Mouse (Mus musculus) right cerebral cortex, postnatal 14 days (tissue): ENCODE data around the gene Gimap4.

Experiments
- DNase-seq: peaks from one replicate; pipeline ENCODE4 v3.0.0; 2022

Gimap4 gene

DNA sequence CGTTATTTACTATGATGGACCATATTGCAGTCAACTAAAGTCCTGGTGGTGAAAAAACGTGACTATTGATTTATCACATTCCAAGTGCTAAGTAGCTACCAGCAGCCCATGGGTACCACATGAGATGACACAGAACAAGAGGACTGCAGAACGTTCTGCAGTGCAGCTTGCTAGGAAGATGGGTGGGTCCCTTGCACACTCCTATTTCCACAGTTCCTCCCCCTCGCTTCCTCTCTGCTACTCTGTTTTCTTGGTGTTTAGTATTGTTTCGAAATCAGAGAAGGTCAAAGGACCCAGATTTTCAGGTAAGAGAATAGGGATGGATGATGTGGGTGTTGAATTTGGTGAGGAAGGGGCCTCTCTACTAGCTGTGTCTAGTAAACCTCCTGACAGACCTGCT, at the start of gene Gimap4:
Gimap4 (plus strand) TSS at position 231 of the 400 bp plus-strand sequence.
- no peak for DNase-seq

DNA sequence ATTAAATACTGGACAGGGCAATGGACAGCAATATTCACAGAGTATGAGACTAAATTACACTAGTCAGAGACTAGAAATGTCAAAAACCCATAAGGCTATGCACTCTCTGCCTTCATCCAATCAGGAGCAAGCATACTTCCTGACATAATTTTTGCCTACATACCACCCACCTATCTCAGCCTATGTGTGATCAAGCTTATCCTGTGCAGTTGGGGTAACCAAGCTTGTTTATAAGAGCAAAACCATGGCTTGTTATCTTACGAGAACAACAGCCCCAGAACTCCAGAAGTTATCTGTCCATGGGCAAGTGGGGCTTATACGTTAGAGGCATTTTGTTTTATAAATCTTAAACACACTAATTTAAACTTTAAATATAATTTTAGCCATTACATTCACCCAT, 49.2 kb upstream of the Gimap4 start:
- no peak for DNase-seq

DNA sequence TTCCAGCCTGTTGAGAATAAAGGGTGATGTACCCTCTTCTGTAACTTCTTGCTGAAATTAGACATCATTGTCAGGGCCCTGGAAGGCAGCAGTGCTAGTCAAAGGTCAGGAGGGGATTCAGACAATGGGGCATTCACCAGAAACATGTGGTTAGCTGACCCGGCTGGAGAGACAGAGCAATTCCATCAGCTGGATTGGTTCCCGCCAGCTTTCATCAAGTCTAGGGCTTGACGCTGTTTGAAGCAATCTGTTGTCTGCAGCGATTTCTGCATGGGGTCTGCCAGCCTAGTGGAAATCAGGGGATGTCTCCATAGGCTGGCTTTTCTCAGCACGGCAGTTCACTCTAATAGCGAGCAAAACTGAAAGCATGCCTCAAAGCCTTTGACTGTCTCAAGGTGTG, 47.8 kb upstream of the Gimap4 start:
- no peak for DNase-seq

GRCm38 (mm10) chr6:48637811-48638500, 46.4 kb upstream of the Gimap4 start:
- no peak for DNase-seq

DNA sequence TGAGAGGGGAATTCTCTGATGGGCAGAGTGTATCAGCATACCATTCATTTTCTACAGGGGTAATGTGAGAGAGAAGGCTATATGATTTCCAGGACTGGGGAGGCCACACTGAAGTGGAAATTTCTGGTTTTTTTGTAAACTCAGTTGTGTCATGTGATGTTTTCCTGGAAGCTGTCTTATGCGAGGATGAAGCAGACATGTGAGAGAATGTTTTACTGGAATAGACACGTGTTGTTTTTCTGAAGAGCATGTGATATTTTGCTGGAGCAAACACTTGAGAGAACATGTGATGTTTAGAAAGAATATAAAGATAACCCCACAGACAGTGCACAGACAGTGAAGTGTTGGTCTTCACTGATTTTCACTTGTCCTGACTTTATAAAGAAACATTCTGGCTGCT, 45.8 kb upstream of the Gimap4 start:
- DNase-seq, result no peak

- no peak for DNase-seq
These were observed 43.0 kb upstream of the Gimap4 start for GRCm38 (mm10) chr6:48641391-48641790.

DNA sequence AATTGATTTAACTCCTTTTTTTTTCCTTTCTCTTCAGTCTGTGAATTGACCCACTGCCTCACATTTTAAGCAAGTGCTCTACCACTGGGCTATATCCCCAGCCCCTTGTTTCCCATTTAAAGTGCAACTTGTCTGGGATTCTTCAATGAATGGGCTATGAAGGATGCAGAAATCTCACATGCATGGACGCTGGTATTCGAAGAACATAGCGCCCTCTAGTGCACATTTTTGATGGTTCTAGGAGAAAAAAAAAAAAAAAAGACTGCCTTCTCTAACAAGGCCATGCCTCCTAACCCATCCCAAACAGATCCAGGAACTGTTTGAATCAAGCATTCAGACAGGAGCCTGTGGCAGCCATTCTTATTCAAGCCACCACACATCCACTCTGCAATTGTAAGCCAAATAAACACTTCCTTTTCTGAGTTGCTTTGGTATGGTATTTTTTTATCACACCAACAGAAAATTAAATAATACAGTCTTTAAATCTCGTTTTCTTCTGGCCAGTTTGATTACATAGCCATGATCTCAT, 41.5 kb upstream of the Gimap4 start:
- no peak for DNase-seq

DNA sequence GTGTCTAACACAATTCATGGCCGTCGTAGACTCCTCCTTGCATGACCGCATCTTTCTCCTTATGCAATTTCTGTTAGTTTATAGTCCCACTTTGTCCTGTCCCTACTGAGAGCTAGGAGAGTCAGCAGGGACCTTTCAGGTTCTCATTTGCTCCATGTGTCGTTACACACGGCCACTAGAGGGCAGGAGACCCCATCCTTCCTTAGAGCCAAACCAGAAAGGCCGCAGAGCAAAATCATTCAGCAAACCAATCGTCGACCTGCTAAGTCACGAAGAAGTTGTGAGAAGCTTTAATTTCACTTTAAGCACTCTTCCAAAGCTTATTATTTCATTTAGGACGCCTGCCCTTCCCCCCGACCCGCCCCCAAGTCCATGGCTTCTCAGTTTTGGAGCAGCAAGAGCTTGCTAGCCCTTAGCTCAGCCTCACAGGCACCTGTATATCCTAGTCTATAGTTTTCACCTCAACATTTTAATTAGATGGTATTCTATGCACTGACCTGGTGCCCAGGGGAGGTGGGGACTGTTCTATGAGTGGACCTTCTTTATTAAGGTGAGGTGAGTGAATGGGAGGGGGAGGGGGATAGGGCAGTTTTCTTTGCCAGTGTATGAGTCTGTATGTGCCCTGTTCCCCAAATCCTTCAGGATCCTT, 38.6 kb upstream of the Gimap4 start:
- DNase-seq, result peak; percentile 76

DNA sequence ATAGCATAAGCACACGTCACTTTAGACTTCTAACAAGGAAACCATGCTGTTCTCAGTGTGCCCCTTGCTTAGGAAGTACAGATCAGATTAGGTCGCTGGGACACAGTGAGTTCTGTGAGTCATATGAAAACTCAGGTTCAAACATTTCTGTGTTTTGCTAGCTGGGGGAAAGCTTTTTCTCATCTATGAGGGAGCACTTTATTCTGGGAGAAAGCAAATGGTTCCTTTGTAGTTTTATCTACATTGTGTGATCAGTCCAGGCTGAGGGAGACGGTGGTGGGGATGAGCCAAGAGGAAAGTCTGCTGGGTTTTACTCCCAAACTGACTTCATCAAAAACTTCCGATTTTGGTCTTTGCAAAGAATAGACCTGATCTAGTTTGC, 38.0 kb upstream of the Gimap4 start:
- no peak for DNase-seq

- no peak for DNase-seq
These were observed 37.4 kb upstream of the Gimap4 start, which contains the start of gene Gimap8 for GRCm38 (mm10) chr6:48646995-48647394. Gene Gimap8, plus strand, starts transcription at chr6:48647234.

DNA sequence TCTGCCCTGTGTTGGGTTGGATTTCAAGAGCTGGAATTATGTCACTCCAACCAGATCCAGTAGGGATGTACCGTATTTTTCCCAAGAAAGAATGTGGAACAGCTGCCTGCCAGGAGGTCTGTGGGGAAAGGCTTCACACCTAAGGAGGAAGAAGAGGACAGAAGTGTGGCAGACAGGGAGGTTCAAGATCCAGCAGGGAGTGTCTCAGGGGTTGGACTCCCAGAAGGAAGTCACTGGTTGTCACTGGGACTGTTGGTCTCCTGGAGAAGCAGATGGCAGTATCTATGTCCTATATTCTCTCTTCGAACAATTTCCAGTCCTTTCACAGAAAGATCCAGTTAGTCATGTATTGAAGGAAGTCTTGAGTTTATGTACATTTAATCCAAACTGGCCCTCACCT, 36.7 kb upstream of the Gimap4 start:
- no peak for DNase-seq

- DNase-seq, result no peak
These were observed 35.6 kb upstream of the Gimap4 start for GRCm38 (mm10) chr6:48648779-48649178.

GRCm38 (mm10) chr6:48650041-48650440, 34.3 kb upstream of the Gimap4 start:
- no peak for DNase-seq

DNA sequence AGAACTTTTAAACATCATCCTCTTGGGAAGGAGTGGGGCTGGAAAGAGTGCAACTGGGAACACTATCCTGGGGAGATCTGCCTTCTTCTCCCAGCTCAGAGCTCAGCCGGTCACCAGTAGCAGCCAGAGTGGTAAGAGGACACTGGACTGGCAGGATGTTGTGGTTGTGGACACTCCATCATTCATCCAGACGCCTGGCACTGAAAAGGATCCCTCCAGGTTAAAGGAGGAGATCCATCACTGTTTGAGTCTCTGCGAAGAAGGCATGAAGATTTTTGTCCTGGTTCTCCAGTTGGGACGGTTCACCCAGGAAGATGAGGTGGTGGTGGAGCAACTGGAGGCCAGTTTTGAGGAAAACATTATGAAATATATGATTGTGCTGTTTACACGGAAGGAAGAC, 25.6 kb upstream of the Gimap4 start:
- no peak for DNase-seq

DNA sequence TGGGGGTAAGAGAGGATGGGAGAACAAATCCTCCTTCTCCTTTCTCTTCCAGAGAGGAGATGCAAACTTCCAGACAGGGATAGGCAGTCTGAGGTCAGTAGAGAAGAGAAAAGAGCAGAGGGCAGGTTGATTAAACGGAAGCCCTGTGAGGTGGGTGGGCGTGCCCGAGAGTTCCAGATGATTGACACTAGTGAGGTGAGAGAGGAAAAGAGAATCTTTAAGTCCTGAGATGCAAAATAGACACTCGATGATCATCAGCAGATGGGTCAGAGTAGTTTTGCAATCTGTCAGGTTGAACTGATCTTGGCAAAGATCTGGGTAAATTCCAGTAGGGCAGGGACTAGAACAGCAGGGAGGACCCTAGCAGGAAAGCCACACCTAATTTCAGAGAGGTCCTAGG, 19.6 kb upstream of the Gimap4 start:
- DNase-seq, result no peak

DNA sequence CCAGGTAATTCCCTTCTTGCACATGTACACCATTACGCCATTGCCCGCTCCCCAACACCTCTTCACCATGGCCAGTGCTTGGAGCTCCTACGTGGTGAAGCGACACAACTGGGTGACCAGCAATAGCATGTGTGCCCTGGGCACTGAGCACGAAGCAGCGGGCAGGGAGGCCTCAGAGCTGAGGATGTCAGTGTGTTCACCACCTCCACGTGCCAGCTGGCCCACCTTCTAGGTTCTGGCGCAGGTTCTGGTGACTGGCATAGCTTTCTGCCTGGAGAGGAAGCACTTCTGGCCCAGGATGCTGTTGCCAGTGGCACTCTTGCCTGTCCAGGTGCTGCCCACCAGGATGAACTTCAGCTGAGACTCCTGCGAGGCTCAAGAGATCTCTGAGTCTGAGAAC, 18.9 kb upstream of the Gimap4 start:
- no peak for DNase-seq

DNA sequence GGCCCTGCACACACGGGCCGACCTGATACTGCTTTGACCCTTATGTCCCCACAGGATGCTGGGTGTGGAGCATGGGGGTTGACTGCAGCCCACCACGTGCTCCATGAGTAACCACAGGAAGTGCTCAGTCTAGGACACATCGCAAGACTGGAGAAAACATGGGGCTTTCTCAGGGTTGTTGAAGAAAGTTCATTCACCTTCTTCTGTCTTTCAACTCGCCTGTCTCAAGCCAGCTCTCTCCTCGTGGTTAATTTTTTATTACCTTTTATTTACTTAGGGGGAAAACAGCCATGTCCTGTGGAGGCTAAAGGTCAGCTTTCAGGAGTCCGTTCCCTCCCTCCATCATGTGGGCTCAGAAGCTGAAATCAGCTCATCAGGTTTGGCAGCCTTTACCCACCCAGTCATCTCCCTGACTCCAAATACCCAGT, 18.2 kb upstream of the Gimap4 start:
- no peak for DNase-seq

- DNase-seq, result no peak
These were observed 16.3 kb upstream of the Gimap4 start for GRCm38 (mm10) chr6:48668022-48668421.

DNA sequence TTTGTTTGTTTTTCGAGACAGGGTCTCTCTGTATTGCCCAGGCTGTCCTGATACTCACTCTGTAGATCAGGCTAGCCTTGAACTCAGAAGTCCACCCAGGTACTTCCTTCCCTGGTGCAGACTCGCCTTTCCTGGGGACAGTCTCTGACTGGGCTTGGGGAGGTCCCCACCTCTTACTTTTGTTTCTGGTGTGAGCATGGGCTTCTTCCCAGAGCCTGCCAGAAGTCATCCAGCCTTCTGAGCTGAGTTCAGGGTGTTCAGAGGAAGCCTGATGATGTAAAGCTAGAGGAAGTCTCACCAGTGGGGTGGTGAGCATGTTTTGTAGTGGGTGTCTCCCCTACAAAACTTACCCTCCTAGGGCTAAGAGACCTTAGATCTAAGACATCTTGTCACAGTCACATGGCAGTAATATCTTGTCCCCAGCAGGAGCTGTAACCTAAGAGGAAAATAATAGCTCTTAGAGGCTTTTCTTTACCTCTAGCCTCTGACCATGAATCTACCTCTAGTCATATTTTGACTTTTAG, 14.8 kb upstream of the Gimap4 start:
- no peak for DNase-seq

- DNase-seq, result no peak
These were observed 9.9 kb upstream of the Gimap4 start for GRCm38 (mm10) chr6:48674291-48675058.

- no peak for DNase-seq
These were observed 8.9 kb upstream of the Gimap4 start for GRCm38 (mm10) chr6:48675400-48675930.

- no peak for DNase-seq
These were observed 8.2 kb upstream of the Gimap4 start, which contains the start of gene Gimap9 for GRCm38 (mm10) chr6:48675931-48676859. Gene Gimap9, plus strand, starts transcription at chr6:48676129.
